Mouse (Mus musculus): ENCODE results near the gene Hist1h2bk. TPM values are rescaled to one million over a fixed set of nuclear protein-coding genes. Genes with fewer than 3 reads are reported as not detected.
"Not testable (repeated sequence)": the region's sequence is repeated elsewhere in the genome, so short reads cannot be mapped to it uniquely, and the experiment has no call there.

The Hist1h2bk gene
- polyA plus RNA-seq, 1 experiment from 2014 or later: 7.4 TPM

DNA sequence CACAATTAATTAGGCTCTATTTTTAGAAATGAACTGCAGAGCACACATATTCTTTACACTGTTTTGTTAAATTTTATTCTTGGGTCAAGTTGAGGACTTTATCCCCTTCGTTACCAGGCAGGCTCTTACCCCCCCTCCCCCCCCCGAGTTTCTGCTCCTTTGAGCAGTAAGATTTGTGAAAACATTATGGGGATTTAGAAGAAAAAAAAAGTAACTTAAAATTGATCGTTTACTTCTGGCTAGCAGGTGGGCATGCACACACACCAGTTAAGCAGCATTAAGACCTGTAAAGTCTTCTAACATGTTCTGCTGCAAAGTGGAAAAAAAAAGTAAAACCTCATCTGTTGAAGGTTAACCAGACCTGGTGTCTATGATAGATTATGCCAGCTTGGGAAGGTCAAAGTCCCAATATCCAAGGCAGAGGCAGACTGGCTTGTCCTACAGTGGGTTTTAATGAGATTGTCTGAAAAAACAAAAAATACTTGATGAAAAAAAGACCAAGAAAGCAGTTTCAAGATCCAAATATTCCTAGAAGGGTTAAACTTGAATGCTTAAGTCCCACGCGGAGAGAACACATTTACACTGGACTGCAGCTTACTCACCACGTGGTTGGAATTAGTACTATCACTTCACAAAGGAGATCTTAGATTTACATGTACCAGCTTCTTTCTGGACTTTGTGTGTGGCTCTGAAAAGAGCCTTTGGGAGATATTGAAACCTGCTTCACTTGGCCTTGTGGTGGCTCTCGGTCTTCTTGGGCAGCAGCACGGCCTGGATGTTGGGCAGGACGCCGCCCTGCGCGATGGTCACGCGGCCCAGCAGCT lies 1.0 kb upstream of the Hist1h2bk start:
- no peaks in the 10 kb centered on the region for H3K9me3 ChIP-seq
- no peak for ATAC-seq (ENCODE audit: borderline replicate concordance, extremely low read depth, low FRiP score, low TSS enrichment)
- H3K4me3 ChIP-seq: peak overlapping the region; percentile 45
- no peaks in the 10 kb centered on the region for H3K27me3 ChIP-seq
- peak overlapping the region; percentile 46 for H3K9ac ChIP-seq
- H3K4me1 ChIP-seq: peaks cover 27% of the 10 kb centered on the region
- 2% methylated on average over 14 of the region's 14 CpGs for WGBS
- H3K36me3 ChIP-seq: no peaks in the 10 kb centered on the region
- peak overlapping the region; percentile 93 for H3K27ac ChIP-seq
- peak overlapping the region; percentile 73 for H3K4me2 ChIP-seq

DNA sequence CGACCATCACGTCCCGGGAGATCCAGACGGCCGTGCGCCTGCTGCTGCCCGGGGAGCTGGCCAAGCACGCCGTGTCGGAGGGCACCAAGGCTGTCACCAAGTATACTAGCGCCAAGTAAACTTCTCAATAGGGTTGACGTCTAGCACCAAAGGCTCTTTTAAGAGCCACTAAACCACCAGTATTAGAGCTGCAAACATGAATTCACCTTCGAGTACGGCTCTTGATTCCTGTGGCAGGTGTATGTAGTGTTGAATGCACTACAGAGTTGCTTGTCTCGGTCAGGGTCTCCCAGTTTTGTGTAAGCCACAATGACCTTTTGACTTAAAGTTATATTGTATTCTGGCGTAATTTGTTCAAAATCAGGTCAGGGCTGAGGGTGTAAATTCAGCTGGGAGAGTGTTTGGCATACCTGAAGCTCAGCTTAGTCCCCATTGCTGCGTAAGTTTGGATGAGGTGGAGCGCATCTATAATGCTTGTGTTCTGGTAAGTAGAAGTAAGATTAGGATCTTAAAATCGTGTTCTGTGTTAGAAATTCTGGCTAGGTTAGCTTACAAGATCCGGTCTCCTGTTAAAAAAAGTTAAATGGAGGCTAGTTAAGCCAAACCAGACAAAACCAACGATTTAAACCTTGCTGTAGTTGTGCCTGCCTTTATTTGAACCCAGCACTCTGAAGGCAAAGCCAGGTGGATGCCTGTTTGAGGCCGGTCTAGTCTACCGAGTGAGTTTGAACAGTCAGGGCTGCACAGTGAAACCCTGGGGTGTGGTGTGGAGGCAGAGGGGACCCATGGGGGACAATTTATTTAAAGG lies 683 bp downstream of the Hist1h2bk start:
- WGBS: 2% methylated on average over 20 of the region's 23 CpGs
- H3K9ac ChIP-seq: peak overlapping the region; percentile 61

DNA sequence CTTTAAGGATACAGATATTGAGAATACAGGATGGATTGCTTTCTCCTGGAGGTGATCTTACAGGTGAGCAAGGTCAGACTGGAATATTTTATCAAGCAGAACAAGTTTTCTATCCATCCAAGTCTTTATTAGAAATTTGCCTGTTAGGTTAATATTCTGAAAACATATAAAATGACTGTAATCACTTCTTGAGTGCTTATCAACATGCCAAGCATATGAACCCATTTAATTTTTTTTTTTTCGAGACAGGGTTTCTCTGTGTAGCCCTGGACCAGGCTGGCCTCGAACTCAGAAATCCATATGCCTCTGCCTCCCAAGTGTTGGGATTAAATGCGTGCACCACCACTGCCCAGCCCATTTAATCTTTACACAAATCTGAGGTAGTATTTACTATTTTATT lies 1.3 kb downstream of the Hist1h2bk start:
- H3K27ac ChIP-seq: peak overlapping the region; percentile 93

More for the DNA sequence above, 683 bp downstream of the Hist1h2bk start:
- no peaks in the 10 kb centered on the region for H3K9me3 ChIP-seq
- peak overlapping the region; percentile 73 for H3K4me2 ChIP-seq
- H3K4me1 ChIP-seq: peaks cover 29% of the 10 kb centered on the region
- H3K27me3 ChIP-seq: no peaks in the 10 kb centered on the region
- peak overlapping the region; percentile 93 for H3K27ac ChIP-seq
- peak; percentile 7 for ATAC-seq (ENCODE audit: borderline replicate concordance, extremely low read depth, low FRiP score, low TSS enrichment)
- H3K36me3 ChIP-seq: no peaks in the 10 kb centered on the region
- peak overlapping the region; percentile 45 for H3K4me3 ChIP-seq

DNA sequence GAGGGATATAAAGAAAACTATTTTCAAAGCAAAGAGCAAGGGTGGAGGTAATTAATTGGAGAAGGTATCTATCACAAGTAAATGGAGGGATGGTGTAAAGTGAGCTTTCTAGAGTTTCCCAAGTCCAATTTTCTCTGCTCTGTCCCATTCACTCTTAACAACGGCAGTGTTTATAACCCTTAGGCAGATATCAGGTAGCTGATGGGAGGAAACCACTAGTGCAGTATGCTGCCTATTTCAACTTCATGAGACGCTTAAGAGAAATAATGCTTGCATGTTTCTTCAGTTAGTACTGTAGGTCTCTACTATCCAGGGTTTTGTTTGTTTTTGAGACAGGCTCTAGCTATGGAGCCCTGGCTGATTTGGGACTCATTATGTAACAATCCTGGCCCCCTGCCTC lies 1.7 kb downstream of the Hist1h2bk start:
- peak overlapping the region; percentile 93; the same call in 1 of the 2 replicates for H3K27ac ChIP-seq

More for the DNA sequence above, 1.3 kb downstream of the Hist1h2bk start:
- no peaks in the 10 kb centered on the region for H3K36me3 ChIP-seq
- peak overlapping the region; percentile 45 for H3K4me3 ChIP-seq
- H3K4me2 ChIP-seq: peak overlapping the region; percentile 73
- no peaks in the 10 kb centered on the region for H3K9me3 ChIP-seq
- peaks cover 31% of the 10 kb centered on the region for H3K4me1 ChIP-seq
- no peak for ATAC-seq (ENCODE audit: borderline replicate concordance, extremely low read depth, low FRiP score, low TSS enrichment)
- peak overlapping the region; percentile 61 for H3K9ac ChIP-seq
- 41% methylated on average over 3 of the region's 3 CpGs for WGBS
- H3K27me3 ChIP-seq: no peaks in the 10 kb centered on the region

DNA sequence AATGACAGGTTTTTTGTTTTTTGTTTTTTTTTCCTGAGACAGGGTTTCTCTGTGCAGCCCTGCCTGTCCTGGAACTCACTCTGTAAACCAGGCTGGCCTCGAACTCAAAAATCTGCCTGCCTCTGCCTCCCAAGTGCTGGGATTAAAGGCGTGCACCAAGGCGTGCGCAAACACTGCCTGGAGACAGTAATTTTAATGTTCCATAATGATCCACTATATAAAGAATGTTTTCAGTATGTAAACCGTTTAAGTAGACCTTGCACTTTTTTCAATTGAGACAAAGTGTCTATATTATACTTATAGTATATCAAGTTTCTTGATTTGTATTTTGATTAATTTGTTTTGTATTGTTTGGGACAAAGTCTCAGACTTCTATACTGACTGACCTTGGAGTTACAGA lies 3.7 kb downstream of the Hist1h2bk start:
- no peaks in the 10 kb centered on the region for H3K27me3 ChIP-seq
- H3K36me3 ChIP-seq: no peaks in the 10 kb centered on the region
- peak overlapping the region; percentile 95 for H3K27ac ChIP-seq
- H3K4me2 ChIP-seq: peak overlapping the region; percentile 63; the same call in 1 of the 2 replicates
- no peak overlapping the region for H3K4me3 ChIP-seq
- ATAC-seq (ENCODE audit: borderline replicate concordance, extremely low read depth, low FRiP score, low TSS enrichment): no peak
- no peak overlapping the region for H3K9ac ChIP-seq
- 53% methylated on average over 5 of the region's 5 CpGs for WGBS
- no peaks in the 10 kb centered on the region for H3K9me3 ChIP-seq
- peaks cover 30% of the 10 kb centered on the region for H3K4me1 ChIP-seq

More for the DNA sequence above, 1.7 kb downstream of the Hist1h2bk start:
- H3K9ac ChIP-seq: no peak overlapping the region
- no peak for ATAC-seq (ENCODE audit: borderline replicate concordance, extremely low read depth, low FRiP score, low TSS enrichment)
- H3K4me1 ChIP-seq: peaks cover 35% of the 10 kb centered on the region
- H3K36me3 ChIP-seq: no peaks in the 10 kb centered on the region
- H3K27me3 ChIP-seq: no peaks in the 10 kb centered on the region
- no peak overlapping the region for H3K4me3 ChIP-seq
- H3K4me2 ChIP-seq: no peak overlapping the region
- WGBS: 50% methylated on average over 2 of the region's 2 CpGs
- H3K9me3 ChIP-seq: no peaks in the 10 kb centered on the region

DNA sequence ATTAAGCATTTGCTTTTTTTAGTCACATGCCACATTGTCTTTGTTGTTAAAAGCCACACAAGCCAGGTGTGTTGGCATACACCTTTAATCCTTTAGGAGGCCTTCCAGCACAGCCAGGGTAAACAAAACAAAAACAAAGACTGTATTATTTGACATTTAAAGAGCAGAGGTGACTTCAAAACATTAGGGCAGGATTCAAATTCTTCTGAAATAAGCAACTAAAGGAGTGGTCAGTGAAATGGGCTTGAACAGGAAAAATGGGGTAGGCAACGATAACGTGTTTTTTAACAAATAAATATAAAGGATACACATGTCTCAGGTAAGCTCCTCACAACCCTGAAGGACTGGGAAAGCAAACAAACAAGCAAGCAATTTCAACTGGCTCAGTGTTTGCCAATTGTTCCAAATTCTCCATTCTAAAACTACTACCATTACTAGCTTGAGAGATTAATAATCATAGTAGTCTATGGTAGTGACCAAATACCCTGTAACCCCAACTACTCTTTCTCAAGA lies 4.3 kb downstream of the Hist1h2bk start:
- 2% methylated on average over 2 of the region's 2 CpGs for WGBS
- Histone ChIP-seq H3K36me3 (no peaks in the 10 kb centered on the region), H3K4me3 (peak overlapping the region; percentile 41), H3K9me3 (no peaks in the 10 kb centered on the region), H3K27me3 (no peaks in the 10 kb centered on the region), H3K4me2 (peak overlapping the region; percentile 63), H3K27ac (peak overlapping the region; percentile 95), H3K9ac (peak overlapping the region; percentile 51), H3K4me1 (peaks cover 35% of the 10 kb centered on the region)
- ATAC-seq (ENCODE audit: borderline replicate concordance, extremely low read depth, low FRiP score, low TSS enrichment): no peak

DNA sequence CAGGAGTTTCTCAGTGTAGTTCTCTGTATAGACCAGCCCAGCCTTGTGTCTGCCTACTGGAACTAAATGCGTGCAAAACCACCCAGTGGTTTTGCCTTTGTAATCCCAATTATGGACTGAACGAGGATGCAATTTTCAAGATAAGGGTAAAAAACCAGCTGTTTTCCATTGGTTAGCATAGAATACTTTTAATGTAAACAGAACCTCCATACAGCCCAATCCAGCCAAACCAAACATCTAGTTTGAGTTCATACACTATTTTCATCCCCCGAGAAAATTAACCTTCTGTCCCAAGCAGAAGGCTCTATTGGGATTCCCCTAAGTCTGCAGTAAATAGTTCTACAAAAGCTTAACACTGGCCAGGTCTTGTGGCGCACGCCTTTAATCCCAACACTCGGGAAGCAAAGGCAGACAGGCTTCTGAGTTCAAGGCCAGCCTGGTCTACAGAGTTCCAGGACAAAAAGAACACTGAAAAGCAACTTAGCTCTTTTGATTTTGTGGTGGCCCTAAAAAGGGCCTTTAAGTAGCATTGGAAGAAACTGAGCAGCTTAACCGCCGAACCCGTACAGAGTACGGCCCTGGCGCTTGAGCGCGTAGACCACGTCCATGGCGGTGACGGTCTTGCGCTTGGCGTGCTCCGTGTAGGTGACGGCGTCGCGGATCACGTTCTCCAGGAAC lies 4.9 kb downstream of the Hist1h2bk start:
- Histone ChIP-seq H3K9me3 (no peaks in the 10 kb centered on the region), H3K4me2 (peak overlapping the region; percentile 63), H3K9ac (peak overlapping the region; percentile 51), H3K4me1 (peaks cover 35% of the 10 kb centered on the region), H3K27me3 (no peaks in the 10 kb centered on the region), H3K27ac (peak overlapping the region; percentile 95), H3K36me3 (no peaks in the 10 kb centered on the region), H3K4me3 (peak overlapping the region; percentile 41)
- WGBS: 1% methylated on average over 24 of the region's 24 CpGs
- no peak; the same call in 1 of the 2 replicates for ATAC-seq (ENCODE audit: borderline replicate concordance, extremely low read depth, low FRiP score, low TSS enrichment)

DNA sequence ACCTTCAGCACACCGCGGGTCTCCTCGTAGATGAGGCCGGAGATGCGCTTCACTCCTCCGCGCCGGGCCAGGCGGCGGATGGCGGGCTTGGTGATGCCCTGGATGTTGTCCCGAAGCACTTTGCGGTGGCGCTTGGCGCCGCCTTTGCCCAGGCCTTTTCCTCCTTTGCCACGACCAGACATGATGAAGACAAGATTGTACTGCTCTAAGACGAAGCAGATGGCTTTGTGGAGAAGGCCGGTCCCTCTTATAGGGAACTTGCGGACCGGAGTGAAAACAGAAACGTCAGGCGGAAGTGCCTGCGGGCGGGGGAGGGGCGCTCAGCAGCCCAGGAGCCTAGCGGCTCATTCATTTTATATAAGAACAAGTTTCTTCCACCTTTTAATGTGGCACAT lies 5.5 kb downstream of the Hist1h2bk start, which contains the start of gene Hist1h4i:
Hist1h4i (minus strand) TSS at position 221 of the 395 bp plus-strand sequence.
- Histone ChIP-seq H3K4me2 (peak within 1 kb of the TSS; percentile 63), H3K27ac (peak within 1 kb of the TSS; percentile 95), H3K9ac (peak within 1 kb of the TSS; percentile 58), H3K4me1 (peaks cover 34% of the 10 kb centered on the region), H3K4me3 (peak within 1 kb of the TSS; percentile 41)
- H3K27me3 ChIP-seq, H3K36me3 ChIP-seq, H3K9me3 ChIP-seq: not testable (repeated sequence)
- ATAC-seq (ENCODE audit: borderline replicate concordance, extremely low read depth, low FRiP score, low TSS enrichment): peak; percentile 68
- under 1% methylated on average over 27 of the region's 27 CpGs for WGBS

DNA sequence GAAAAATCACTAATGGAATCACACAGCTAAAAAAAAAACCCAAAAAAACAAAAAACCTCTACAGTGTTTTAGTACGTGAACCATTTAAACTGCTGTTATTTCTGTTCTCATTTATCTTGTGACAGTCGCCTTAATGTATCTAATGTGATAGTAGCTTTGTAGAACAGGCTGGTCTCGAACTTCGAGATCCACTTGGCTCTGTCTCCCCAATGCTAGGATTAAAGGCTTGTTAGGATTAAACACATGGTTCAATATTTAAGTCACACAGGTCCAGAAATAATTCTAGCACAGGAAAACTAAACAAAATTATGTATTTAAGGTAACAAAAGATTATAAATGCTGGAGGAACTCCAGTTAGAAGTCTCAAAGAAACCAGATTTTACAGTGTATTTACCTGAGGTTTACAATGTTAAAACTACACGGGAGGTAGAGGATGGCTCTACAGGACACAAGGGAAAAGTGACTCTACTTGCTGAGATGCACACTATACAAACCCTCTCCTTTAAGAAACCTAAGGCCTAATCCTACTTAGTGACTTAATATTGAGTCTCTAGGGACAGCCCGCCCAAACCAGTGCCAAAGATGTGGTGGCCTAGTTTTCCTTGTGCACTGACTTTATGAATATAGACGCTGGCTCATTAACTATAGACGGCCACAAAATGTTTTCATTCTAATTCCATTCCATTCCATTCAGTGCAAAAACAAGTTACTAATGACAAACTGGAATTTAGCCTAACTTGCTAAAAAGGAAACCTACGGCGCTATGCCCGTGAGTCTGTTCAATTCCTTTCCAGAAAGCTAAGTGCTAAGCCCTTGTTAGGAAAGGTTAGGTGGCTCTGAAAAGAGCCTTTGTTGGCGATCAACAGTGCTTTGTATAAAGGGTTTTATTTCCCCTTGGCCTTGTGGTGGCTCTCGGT lies 6.2 kb downstream of the Hist1h2bk start:
- Histone ChIP-seq H3K4me3 (peak overlapping the region; percentile 40), H3K9ac (peak overlapping the region; percentile 58), H3K36me3 (no peaks in the 10 kb centered on the region), H3K4me1 (peaks cover 26% of the 10 kb centered on the region), H3K27me3 (no peaks in the 10 kb centered on the region), H3K4me2 (peak overlapping the region; percentile 63), H3K9me3 (no peaks in the 10 kb centered on the region), H3K27ac (peak overlapping the region; percentile 95)
- ATAC-seq (ENCODE audit: borderline replicate concordance, extremely low read depth, low FRiP score, low TSS enrichment): no peak
- WGBS: under 1% methylated on average over 13 of the region's 13 CpGs

DNA sequence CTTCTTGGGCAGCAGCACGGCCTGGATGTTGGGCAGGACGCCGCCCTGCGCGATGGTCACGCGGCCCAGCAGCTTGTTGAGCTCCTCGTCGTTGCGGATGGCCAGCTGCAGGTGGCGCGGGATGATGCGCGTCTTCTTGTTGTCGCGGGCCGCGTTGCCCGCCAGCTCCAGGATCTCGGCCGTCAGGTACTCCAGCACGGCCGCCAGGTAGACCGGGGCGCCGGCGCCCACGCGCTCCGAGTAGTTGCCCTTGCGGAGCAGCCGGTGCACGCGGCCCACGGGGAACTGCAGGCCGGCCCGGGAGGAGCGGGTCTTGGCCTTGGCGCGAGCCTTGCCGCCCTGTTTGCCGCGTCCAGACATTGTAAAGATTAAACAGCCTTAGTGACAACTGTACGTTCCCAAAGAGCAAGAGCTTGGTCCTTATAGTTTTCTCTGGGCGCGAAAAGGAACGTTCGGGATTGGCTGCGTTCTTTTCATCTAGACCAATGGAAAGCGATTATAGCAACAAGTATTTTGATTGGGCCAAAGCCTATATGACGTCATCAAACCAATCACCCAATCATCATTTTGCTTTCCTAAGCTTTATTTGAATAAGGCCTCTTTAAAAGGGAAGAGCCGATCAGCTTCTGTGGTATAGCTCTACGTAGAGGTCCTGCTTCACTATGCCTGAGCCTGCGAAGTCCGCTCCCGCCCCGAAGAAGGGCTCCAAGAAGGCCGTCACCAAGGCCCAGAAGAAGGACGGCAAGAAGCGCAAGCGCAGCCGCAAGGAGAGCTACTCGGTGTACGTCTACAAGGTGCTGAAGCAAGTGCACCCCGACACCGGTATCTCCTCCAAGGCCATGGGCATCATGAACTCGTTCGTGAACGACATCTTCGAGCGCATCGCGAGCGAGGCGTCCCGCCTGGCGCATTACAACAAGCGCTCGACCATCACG lies 7.2 kb downstream of the Hist1h2bk start, which contains the start of the genes Hist1h2ag and Hist1h2bj:
Hist1h2ag (minus strand) TSS at position 377 of the 935 bp plus-strand sequence.
Hist1h2bj (plus strand) TSS at position 647 of the 935 bp plus-strand sequence.
- peak within 1 kb of the TSS; percentile 63 for H3K4me2 ChIP-seq

More for the DNA sequence above, 7.2 kb downstream of the Hist1h2bk start, which contains the start of the genes Hist1h2ag and Hist1h2bj:
- peak within 1 kb of the TSS; percentile 58 for H3K9ac ChIP-seq
- not testable (repeated sequence) for H3K36me3 ChIP-seq, H3K9me3 ChIP-seq, H3K27me3 ChIP-seq
- H3K27ac ChIP-seq: peak within 1 kb of the TSS; percentile 95
- peak within 1 kb of the TSS; percentile 40 for H3K4me3 ChIP-seq
- peaks cover 20% of the 10 kb centered on the region for H3K4me1 ChIP-seq
- under 1% methylated on average over 55 of the region's 80 CpGs for WGBS
- peak; percentile 93 for ATAC-seq (ENCODE audit: borderline replicate concordance, extremely low read depth, low FRiP score, low TSS enrichment)
